Mouse (Mus musculus): ENCODE results near the gene Mbd5. TPM values are rescaled to one million over a fixed set of nuclear protein-coding genes. Genes with fewer than 3 reads are reported as not detected.

Mbd5 gene
- polyA plus RNA-seq (2014; fragmentation: Illumina TruSeq; extraction: RNeasy Lipid Tissue Mini Kit (QIAGEN cat#74804); ENCODE audit: low read depth, low replicate concordance) = 14.2 TPM

GRCm38 (mm10) chr2:48948841-48949584 is at the start of gene Mbd5:
Gene Mbd5, plus strand, starts transcription at chr2:48949508.

DNA sequence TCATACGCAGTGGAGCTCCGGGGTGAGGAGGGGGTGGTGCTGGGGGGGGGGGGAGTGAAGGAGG is 776 bp downstream of the Mbd5 start, which contains the start of gene Orc4:
Gene Orc4, minus strand, starts transcription at position 26 of the 64 bp plus-strand sequence.

Other genes starting within 250 kb of the Mbd5 start
- 11.8 TPM for gene Acvr2a, start 135.4 kb upstream of the Mbd5 start, polyA plus RNA-seq (2014; fragmentation: Illumina TruSeq; extraction: RNeasy Lipid Tissue Mini Kit (QIAGEN cat#74804); ENCODE audit: low read depth, low replicate concordance)
- gene Orc4, start 769 bp downstream of the Mbd5 start, polyA plus RNA-seq (2014; fragmentation: Illumina TruSeq; extraction: RNeasy Lipid Tissue Mini Kit (QIAGEN cat#74804); ENCODE audit: low read depth, low replicate concordance) = 36.4 TPM